Mouse (Mus musculus) adipocyte (in vitro differentiated cells): ENCODE measurements around the gene Hba-a2.

Experiments
- DNase-seq: peaks from one replicate; pipeline ENCODE4 v3.0.0-alpha.2; 2016; ENCODE audit warnings: low spot score

The Hba-a2 gene

GRCm38 (mm10) chr11:32320507-32321195 is 24.4 kb downstream of the Hba-a2 start:
- no peak for DNase-seq

DNA sequence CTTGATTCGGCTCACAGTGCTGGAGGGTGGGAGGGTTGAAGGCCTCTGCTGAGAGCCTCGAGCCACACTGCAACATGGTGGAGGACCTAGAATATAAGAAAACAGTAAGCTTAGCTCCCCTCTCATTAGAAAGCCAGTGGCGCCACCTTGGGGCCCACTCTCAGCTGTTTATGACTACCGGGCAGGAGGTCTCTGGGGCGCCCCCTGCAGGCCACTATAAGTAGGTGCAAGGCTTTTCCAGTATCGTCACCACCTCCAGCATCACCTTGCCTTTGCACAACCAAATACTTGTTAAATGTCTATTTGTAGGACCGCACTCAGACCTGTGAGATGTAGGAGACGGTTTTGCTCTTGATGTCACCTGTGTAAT is 24.9 kb downstream of the Hba-a2 start:
- DNase-seq = peak; percentile 51

DNA sequence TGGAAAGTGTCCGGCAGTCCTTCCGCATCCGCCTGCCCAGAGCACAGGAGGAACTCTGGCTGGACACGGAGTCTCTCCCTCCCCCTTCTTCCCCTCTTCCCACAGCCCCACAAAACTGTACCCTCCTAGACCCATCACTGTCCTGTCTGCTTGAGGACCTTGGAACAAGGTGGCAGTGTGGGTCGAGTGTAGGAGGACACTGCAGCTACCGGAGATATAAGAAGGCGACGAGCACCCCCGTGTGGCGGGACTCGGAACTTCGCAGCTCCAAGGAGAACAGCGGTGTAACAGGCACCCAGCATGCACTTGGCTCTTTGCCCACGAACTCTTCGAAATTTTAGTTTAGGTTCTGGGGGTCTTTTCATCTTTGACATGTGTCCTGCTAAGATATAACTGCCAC is 28.3 kb downstream of the Hba-a2 start:
- peak; percentile 70 for DNase-seq

DNA sequence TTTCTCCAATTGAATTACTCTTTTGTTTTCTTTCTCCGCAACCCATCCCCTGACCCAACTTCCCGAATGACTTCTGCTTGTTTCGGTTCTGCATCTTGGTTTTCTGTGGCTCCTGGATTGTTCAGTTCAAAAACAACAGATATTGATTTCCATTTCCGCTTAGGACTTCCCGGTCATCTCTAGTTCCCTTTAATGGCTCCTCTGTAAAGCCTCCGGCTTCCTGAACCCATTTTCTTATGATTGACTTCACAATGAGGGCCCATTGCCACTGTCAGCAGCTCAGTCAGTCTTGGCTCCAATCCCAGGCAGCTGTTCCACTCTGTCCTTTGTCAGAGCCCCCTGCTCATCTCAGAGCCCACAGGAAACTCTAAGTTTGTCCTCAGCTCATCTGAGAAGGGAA is 34.8 kb downstream of the Hba-a2 start:
- no peak for DNase-seq

- no peak for DNase-seq
Measured at GRCm38 (mm10) chr11:32331861-32332260, 35.6 kb downstream of the Hba-a2 start.

DNA sequence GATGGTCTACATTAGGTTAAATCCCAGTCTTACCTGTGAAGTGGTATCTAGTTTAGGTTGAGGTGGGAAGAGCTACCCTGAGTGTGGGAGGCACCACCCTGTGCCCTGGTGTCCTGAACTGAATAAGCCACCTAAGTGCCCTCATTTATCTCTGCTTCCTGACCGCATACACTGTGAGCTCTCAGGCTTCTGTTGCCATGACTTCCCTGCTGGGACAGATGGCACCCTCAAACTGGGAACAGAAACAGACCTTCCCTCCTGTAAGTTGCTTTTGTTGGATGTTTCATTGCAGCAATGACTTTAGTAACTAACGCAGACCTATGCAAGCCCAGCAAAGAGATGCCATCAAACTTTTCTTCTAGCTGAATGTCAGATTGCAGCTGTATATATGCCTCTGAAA is 36.9 kb downstream of the Hba-a2 start:
- no peak for DNase-seq

GRCm38 (mm10) chr11:32336435-32336907 is 40.2 kb downstream of the Hba-a2 start:
- no peak for DNase-seq

DNA sequence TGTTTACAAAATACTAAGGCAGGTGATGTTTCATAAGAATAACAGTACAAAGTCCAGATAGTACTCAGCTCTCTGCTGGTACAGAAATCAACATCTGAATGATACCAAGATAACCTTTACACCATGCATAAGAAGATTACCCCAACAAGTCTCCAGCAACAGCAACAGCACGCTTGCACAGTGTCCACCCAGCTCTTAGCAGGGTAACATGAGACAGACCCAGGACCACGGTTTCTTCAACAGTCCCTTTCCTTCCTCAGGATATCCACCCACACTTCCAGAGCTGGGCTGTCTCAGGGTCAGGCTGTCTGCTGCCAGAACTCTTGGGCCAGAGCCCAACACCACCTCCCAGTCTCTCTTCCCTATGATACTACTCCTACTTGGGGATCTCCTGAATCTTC is 42.8 kb downstream of the Hba-a2 start:
- no peak for DNase-seq

- DNase-seq = peak; percentile 51
Measured at GRCm38 (mm10) chr11:32340476-32341473, 44.5 kb downstream of the Hba-a2 start.

GRCm38 (mm10) chr11:32342770-32343191 is 46.5 kb downstream of the Hba-a2 start:
- DNase-seq = peak; percentile 61

DNA sequence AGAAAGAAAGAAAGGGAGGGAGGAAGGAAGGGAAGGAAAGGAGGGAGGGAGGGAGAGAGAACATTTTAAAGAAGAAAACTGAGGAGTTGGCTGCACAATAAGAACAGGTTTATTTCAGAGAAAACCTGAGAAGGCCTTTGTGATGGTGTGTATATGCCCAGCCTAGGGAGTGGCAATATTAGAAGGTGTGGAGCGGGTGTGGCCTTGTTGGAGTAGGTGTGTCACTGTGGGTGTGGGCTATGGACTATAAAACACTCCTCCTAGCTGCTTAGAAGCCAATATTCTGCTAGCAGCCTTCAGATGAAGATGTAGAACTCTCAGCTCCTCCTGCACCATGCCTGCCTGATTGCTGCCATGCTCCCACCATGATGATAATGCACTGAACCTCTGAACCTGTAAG is 47.1 kb downstream of the Hba-a2 start:
- DNase-seq = no peak

DNA sequence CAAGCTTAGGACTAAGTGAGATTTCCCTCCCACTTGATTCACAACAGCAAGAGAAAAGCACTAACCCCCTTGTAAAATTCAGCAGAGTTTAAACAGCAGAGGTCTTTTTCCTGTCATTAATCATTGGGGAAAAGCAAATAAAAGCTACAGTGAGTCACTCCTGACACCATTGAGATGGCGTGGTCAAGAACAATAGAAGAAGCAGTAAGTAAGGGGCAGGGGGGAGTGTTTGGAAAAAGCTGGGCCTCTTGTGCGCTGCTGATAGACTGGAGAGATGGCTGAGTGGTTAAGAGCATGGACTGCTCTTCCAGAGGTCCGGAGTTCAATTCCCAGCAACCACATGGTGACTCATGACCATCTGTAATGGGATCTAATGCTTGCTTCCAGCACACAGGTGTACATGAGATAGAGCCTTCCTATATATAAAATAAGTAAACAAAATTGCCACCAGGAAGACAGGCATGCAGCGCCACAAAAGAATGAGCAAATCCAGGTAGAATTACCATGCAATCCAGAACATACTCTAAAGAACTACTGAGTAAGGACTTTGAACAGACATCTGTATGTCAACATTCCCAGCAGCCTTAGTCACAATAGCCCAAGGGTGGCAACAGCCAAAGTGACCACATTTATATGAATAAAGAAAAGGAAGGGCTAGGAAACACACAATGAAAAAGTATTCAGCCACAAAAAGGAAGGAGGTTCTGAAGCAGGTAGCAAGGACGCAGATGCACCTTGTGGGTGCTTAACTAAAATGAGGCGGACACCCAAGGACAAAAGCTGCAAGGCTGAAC is 49.4 kb downstream of the Hba-a2 start:
- no peak for DNase-seq
